Mouse (Mus musculus) forebrain, embryonic 14.5 days (tissue): Measurements from ENCODE around the gene Tmem51. TPM values are rescaled to one million over a fixed set of nuclear protein-coding genes. Genes with fewer than 3 reads are reported as not detected.
A peak's percentile ranks its signal among the peaks of the same experiment; 100 is the strongest.
"Not testable (repeated sequence)": the region's sequence is repeated elsewhere in the genome, so short reads cannot be mapped to it uniquely, and the experiment has no call there.

ENCODE experiments used
- ATAC-seq: fragments of 200-750 bp; cut with Nextera tagmentation; 2 replicates; pipeline ENCODE4 v1.8.0; 2017; ENCODE audit warnings: mild to moderate bottlenecking, moderate library complexity
- DNase-seq: peaks from one replicate; pipeline ENCODE4 v3.0.0-alpha.2; 2015; ENCODE audit warnings: low spot score
- H3K27ac ChIP-seq: fragments of 300-500 bp; sonication (generic); 2 replicates; pipeline ENCODE4 v1.5.1; 2014; ENCODE audit warnings: low read depth, mild to moderate bottlenecking, control low read depth, low read length, moderate library complexity
- H3K27me3 ChIP-seq: fragments of 300-500 bp; sonication (generic); replicated peaks from 2 replicates; pipeline ENCODE4 v1.6.1; 2014; ENCODE audit warnings: low read length, control low read depth, mixed read lengths; ENCODE audit not compliant: control insufficient read depth, insufficient read depth
- H3K36me3 ChIP-seq: fragments of 300-500 bp; sonication (generic); 2 replicates; pipeline ENCODE4 v1.6.1; 2014; ENCODE audit warnings: low read length, control low read depth; ENCODE audit not compliant: control insufficient read depth, insufficient read depth
- H3K4me1 ChIP-seq: fragments of 300-500 bp; sonication (generic); 2 replicates; pipeline ENCODE4 v1.6.1; 2014; ENCODE audit warnings: antibody characterized with exemption, low read length, control low read depth; ENCODE audit not compliant: control insufficient read depth, insufficient read depth
- H3K4me2 ChIP-seq: fragments of 300-500 bp; sonication (generic); 2 replicates; pipeline ENCODE4 v1.6.1; 2014; ENCODE audit warnings: mild to moderate bottlenecking, control low read depth, low read length
- H3K4me3 ChIP-seq: fragments of 300-500 bp; sonication (generic); 2 replicates; pipeline ENCODE4 v1.5.1; 2014; ENCODE audit warnings: low read depth, low read length, control low read depth
- H3K9ac ChIP-seq: fragments of 300-500 bp; sonication (generic); 2 replicates; pipeline ENCODE4 v1.6.1; 2014; ENCODE audit warnings: mild to moderate bottlenecking, low read length, control low read depth, moderate library complexity
- H3K9me3 ChIP-seq: fragments of 300-500 bp; sonication (generic); replicated peaks from 2 replicates; pipeline ENCODE4 v1.6.1; 2016; ENCODE audit warnings: low read length, control low read depth, mixed read lengths; ENCODE audit not compliant: control insufficient read depth
- WGBS: fragments of 180-500 bp; shearing (Covaris S2); extraction: QIAGEN DNeasy Blood & Tissue Kit; methylation state at CpG from one replicate; pipeline ENCODE4 v1.1.7; 2014; 5-methylcytosine and 5-hydroxymethylcytosine counted together
- polyA plus RNA-seq: library from polyadenylated mRNA; unstranded; fragments of >200 nt; fragmentation: Nextera tagmentation; extraction: Ambion mirVana; gene quantifications from 2 replicates; pipeline ENCODE4 v1.2.1, GENCODE M21; 2014

Gene Tmem51
- polyA plus RNA-seq, 1 experiment from 2014 or later = 6.5 TPM

- H3K9ac ChIP-seq = peak overlapping the region; percentile 41; the same call in 1 of the 2 replicates
Observed at GRCm38 (mm10) chr4:141998282-141998821, 85.8 kb downstream of the Tmem51 start.

GRCm38 (mm10) chr4:141996880-141997279 lies 87.2 kb downstream of the Tmem51 start:
- 79% methylated on average over 3 of the region's 3 CpGs for WGBS
- H3K27ac ChIP-seq = no peak overlapping the region
- ATAC-seq (no peak), DNase-seq (no peak)
- H3K4me2 ChIP-seq = no peak overlapping the region
- H3K27me3 ChIP-seq = no peaks in the 10 kb centered on the region
- H3K4me1 ChIP-seq = peaks cover 8% of the 10 kb centered on the region
- no peaks in the 10 kb centered on the region for H3K36me3 ChIP-seq
- H3K4me3 ChIP-seq = no peak overlapping the region
- no peak overlapping the region for H3K9ac ChIP-seq
- H3K9me3 ChIP-seq = no peaks in the 10 kb centered on the region

More at GRCm38 (mm10) chr4:141998282-141998821, 85.8 kb downstream of the Tmem51 start:
- WGBS = 19% methylated on average over 11 of the region's 11 CpGs
- peak overlapping the region; percentile 57 for H3K4me2 ChIP-seq
- H3K27ac ChIP-seq = no peak overlapping the region; the same call in 1 of the 2 replicates
- no peaks in the 10 kb centered on the region for H3K27me3 ChIP-seq
- peak; percentile 73 for DNase-seq
- peak; percentile 88 for ATAC-seq
- peak overlapping the region; percentile 30 for H3K4me3 ChIP-seq
- no peaks in the 10 kb centered on the region for H3K36me3 ChIP-seq
- peaks cover 8% of the 10 kb centered on the region for H3K4me1 ChIP-seq
- no peaks in the 10 kb centered on the region for H3K9me3 ChIP-seq

GRCm38 (mm10) chr4:141996086-141996485 lies 88.0 kb downstream of the Tmem51 start:
- Histone ChIP-seq H3K4me3 (no peak overlapping the region), H3K4me2 (no peak overlapping the region), H3K36me3 (no peaks in the 10 kb centered on the region), H3K27me3 (no peaks in the 10 kb centered on the region), H3K4me1 (peaks cover 8% of the 10 kb centered on the region), H3K27ac (no peak overlapping the region), H3K9ac (no peak overlapping the region), H3K9me3 (no peaks in the 10 kb centered on the region)
- peak; percentile 38; the same call in 1 of the 2 replicates for ATAC-seq
- peak; percentile 71 for DNase-seq
- 30% methylated on average over 7 of the region's 7 CpGs for WGBS

GRCm38 (mm10) chr4:141994062-141994471 lies 90.0 kb downstream of the Tmem51 start:
- WGBS = 54% methylated on average over 2 of the region's 2 CpGs
- DNase-seq, H3K27me3 ChIP-seq, H3K36me3 ChIP-seq, H3K9me3 ChIP-seq, H3K27ac ChIP-seq, H3K4me3 ChIP-seq, H3K4me2 ChIP-seq, ATAC-seq, H3K9ac ChIP-seq, H3K4me1 ChIP-seq: not testable (repeated sequence)

- H3K27me3 ChIP-seq = no peaks in the 10 kb centered on the region
- no peak for ATAC-seq
- no peaks in the 10 kb centered on the region for H3K9me3 ChIP-seq
- no peak overlapping the region for H3K4me2 ChIP-seq
- 86% methylated on average over 5 of the region's 5 CpGs for WGBS
- H3K36me3 ChIP-seq = no peaks in the 10 kb centered on the region
- peaks cover 7% of the 10 kb centered on the region for H3K4me1 ChIP-seq
- no peak overlapping the region for H3K27ac ChIP-seq
- no peak for DNase-seq
- H3K4me3 ChIP-seq = no peak overlapping the region
- H3K9ac ChIP-seq = no peak overlapping the region
Observed at GRCm38 (mm10) chr4:141993347-141994061, 90.6 kb downstream of the Tmem51 start.

- DNase-seq (no peak), ATAC-seq (no peak)
- H3K4me1 ChIP-seq = peaks cover 6% of the 10 kb centered on the region
- no peaks in the 10 kb centered on the region for H3K9me3 ChIP-seq
- no peak overlapping the region for H3K9ac ChIP-seq
- no peak overlapping the region for H3K4me3 ChIP-seq
- 80% methylated on average over 14 of the region's 14 CpGs for WGBS
- no peaks in the 10 kb centered on the region for H3K36me3 ChIP-seq
- no peak overlapping the region for H3K27ac ChIP-seq
- H3K27me3 ChIP-seq = no peaks in the 10 kb centered on the region
- no peak overlapping the region for H3K4me2 ChIP-seq
Observed at GRCm38 (mm10) chr4:141992530-141993204, 91.4 kb downstream of the Tmem51 start.

- Histone ChIP-seq H3K27ac (no peak overlapping the region), H3K36me3 (no peaks in the 10 kb centered on the region), H3K4me3 (no peak overlapping the region), H3K4me1 (no peaks in the 10 kb centered on the region; the same call in 1 of the 2 replicates), H3K4me2 (no peak overlapping the region), H3K9me3 (no peaks in the 10 kb centered on the region), H3K9ac (no peak overlapping the region), H3K27me3 (no peaks in the 10 kb centered on the region)
- DNase-seq (no peak), ATAC-seq (no peak)
- WGBS = 80% methylated on average over 1 of the region's 1 CpGs
Observed at GRCm38 (mm10) chr4:141988178-141988577, 95.9 kb downstream of the Tmem51 start.

GRCm38 (mm10) chr4:141983689-141984088 lies 100.4 kb downstream of the Tmem51 start:
- H3K4me3 ChIP-seq = no peak overlapping the region
- 46% methylated on average over 3 of the region's 3 CpGs for WGBS
- no peak for ATAC-seq

GRCm38 (mm10) chr4:141981475-141981874 lies 102.6 kb downstream of the Tmem51 start:
- DNase-seq (no peak), ATAC-seq (no peak)
- no peak overlapping the region for H3K4me3 ChIP-seq
- no peak overlapping the region for H3K4me2 ChIP-seq
- WGBS = 66% methylated on average over 3 of the region's 3 CpGs
- H3K4me1 ChIP-seq = no peaks in the 10 kb centered on the region; the same call in 1 of the 2 replicates
- no peaks in the 10 kb centered on the region for H3K36me3 ChIP-seq
- no peaks in the 10 kb centered on the region for H3K9me3 ChIP-seq
- H3K27ac ChIP-seq = no peak overlapping the region
- H3K27me3 ChIP-seq = no peaks in the 10 kb centered on the region
- H3K9ac ChIP-seq = no peak overlapping the region

More at GRCm38 (mm10) chr4:141983689-141984088, 100.4 kb downstream of the Tmem51 start:
- no peaks in the 10 kb centered on the region for H3K36me3 ChIP-seq
- H3K9me3 ChIP-seq = no peaks in the 10 kb centered on the region
- no peaks in the 10 kb centered on the region for H3K27me3 ChIP-seq
- H3K4me1 ChIP-seq = no peaks in the 10 kb centered on the region; the same call in 1 of the 2 replicates
- H3K27ac ChIP-seq = no peak overlapping the region
- no peak overlapping the region for H3K9ac ChIP-seq
- no peak overlapping the region for H3K4me2 ChIP-seq
- DNase-seq = peak; percentile 59
